Mouse (Mus musculus) heart, embryonic 14.5 days (tissue): Measurements from ENCODE around the gene Slc27a1. TPM values are rescaled to one million over a fixed set of nuclear protein-coding genes. Genes with fewer than 3 reads are reported as not detected.
"Not testable (repeated sequence)": the region's sequence is repeated elsewhere in the genome, so short reads cannot be mapped to it uniquely, and the experiment has no call there.

Source experiments
- ATAC-seq: fragments of 200-750 bp; cut with Nextera tagmentation; 2 replicates; pipeline ENCODE4 v1.8.0; 2017; ENCODE audit warnings: low read depth, moderate TSS enrichment; ENCODE audit not compliant: insufficient number of reproducible peaks, insufficient read depth, low FRiP score
- H3K27ac ChIP-seq, 2 experiments: fragments of 200-500 bp in 1 of 2; fragments of 300-500 bp in 1 of 2; sonication (generic) in 1 of 2; replicated peaks in 1 of 2; 2 replicates each; pipeline ENCODE4 v1.5.1; 2012 to 2014; ENCODE audit warnings: low read depth in 2 of 2, low read length in 2 of 2, control low read depth in 1 of 2, mild to moderate bottlenecking in 1 of 2, mixed read lengths in 1 of 2; ENCODE audit not compliant: control insufficient read depth in 1 of 2, insufficient read depth in 1 of 2
- H3K27me3 ChIP-seq: fragments of 300-500 bp; sonication (generic); 2 replicates; pipeline ENCODE4 v1.6.1; 2014; ENCODE audit warnings: mild to moderate bottlenecking, low read length, control low read depth; ENCODE audit not compliant: control insufficient read depth, insufficient read depth
- H3K36me3 ChIP-seq: fragments of 300-500 bp; sonication (generic); 2 replicates; pipeline ENCODE4 v1.6.1; 2014; ENCODE audit warnings: mild to moderate bottlenecking, control low read depth, low read length, mixed read lengths; ENCODE audit not compliant: control insufficient read depth, insufficient read depth
- H3K4me1 ChIP-seq, 2 experiments: fragments of 200-500 bp in 1 of 2; fragments of 300-500 bp in 1 of 2; sonication (generic) in 1 of 2; 2 replicates each; pipeline ENCODE4 v1.6.1; 2012 to 2014; ENCODE audit warnings: low read length in 2 of 2, control low read depth in 1 of 2, mixed read lengths in 1 of 2; ENCODE audit not compliant: control insufficient read depth in 2 of 2, insufficient read depth in 2 of 2
- H3K4me2 ChIP-seq: fragments of 300-500 bp; sonication (generic); 2 replicates; pipeline ENCODE4 v1.6.1; 2014; ENCODE audit warnings: mild to moderate bottlenecking, low read length
- H3K4me3 ChIP-seq, 2 experiments: fragments of 200-500 bp in 1 of 2; fragments of 300-500 bp in 1 of 2; sonication (generic) in 1 of 2; 2 replicates each; pipeline ENCODE4 v1.5.1; 2012 to 2014; ENCODE audit warnings: low read length in 2 of 2, mild to moderate bottlenecking in 2 of 2, control low read depth in 1 of 2, low read depth in 1 of 2, moderate library complexity in 1 of 2; ENCODE audit not compliant: control insufficient read depth in 1 of 2, insufficient read depth in 1 of 2
- H3K9ac ChIP-seq: fragments of 300-500 bp; sonication (generic); 2 replicates; pipeline ENCODE4 v1.6.1; 2014; ENCODE audit warnings: mild to moderate bottlenecking, low read length
- H3K9me3 ChIP-seq: fragments of 300-500 bp; sonication (generic); 2 replicates; pipeline ENCODE4 v1.6.1; 2016; ENCODE audit warnings: low read length, control low read depth; ENCODE audit not compliant: control insufficient read depth
- WGBS: fragments of 180-500 bp; shearing (Covaris S2); extraction: QIAGEN DNeasy Blood & Tissue Kit; methylation state at CpG from one replicate; pipeline ENCODE4 v1.1.7; 2014; 5-methylcytosine and 5-hydroxymethylcytosine counted together
- polyA plus RNA-seq: library from polyadenylated mRNA; unstranded; fragments of >200 nt; fragmentation: Nextera tagmentation; extraction: Ambion mirVana; gene quantifications from 2 replicates; pipeline ENCODE4 v1.2.1, GENCODE M21; 2014

Gene Slc27a1
- polyA plus RNA-seq, 1 experiment from 2014 or later, result 14.6 TPM

DNA sequence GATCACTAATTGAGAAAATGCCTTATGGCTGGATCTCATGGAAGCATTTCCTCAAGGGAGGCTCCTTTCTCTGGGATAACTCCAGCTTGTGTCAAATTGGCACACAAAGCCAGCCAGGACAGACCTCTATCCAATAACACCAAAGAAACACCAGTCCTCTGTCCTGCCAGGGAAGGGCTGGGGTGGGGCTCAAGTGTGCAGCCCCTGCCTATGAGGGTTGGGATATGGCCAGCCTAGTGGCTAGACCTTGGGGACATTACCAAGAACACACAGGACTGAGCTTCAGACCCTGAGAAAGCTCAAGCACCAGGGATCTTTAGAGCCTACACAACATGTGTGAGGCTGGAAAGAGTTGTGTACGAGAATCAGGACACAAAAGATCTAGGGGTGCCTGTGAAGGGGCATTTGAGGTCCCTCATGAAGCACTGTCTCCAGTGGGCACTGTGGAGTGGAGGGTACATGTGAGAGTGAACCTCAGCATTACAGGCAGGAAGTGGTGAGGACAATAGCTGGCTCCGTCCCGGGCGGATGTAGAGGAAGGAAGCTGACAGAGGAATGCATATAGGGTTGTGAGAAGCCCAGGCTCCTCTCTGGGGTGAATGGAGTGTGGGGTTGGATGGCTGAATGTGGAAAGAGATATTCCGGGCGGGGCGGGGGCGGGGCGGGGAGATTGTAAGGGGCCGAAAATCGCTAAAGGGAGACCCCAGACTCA, 40.2 kb upstream of the Slc27a1 start:
- Histone ChIP-seq H3K4me2 (no peak overlapping the region), H3K27ac (peak overlapping the region; percentile 88 to 95), H3K9ac (no peak overlapping the region), H3K36me3 (no peaks in the 10 kb centered on the region), H3K27me3 (no peaks in the 10 kb centered on the region), H3K9me3 (no peaks in the 10 kb centered on the region), H3K4me1 (peaks cover 28 to 29% of the 10 kb centered on the region in 2 experiments), H3K4me3 (no peak overlapping the region)
- 61% methylated on average over 11 of the region's 11 CpGs for WGBS
- ATAC-seq, result peak; percentile 70

DNA sequence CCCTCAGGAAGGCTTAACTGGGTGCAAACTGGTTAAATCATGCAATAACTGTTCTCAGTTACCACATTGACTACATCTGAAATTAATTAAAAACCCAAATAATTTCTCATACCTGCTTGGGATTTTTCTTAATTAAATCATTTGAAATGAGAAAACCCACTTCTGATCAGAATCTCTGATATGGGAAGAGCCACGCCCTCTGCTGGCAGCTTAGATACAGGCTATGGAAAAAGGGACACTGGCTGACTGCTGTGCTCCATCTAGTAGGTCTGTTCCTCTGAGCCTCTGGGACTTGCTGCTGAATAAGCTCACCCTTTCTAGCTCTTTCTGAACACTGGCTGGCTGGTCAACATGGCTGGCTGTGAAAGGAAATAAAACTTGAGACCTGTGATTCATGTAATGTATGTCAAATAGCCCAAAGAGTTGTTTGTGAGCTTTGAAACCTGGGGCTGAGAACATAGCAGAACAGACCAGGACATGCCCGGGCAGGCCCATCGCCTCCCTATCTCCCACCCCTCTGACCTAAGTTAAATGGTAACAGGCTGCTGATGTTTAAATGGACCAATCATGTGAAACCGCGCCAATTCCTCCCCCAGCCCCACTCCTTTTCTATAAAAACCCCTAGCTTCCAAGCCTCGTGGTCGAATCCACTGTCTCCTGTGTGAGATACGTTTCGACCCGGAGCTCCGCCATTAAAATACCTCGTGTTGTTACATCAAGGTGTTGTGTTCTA, 37.8 kb upstream of the Slc27a1 start:
- WGBS, result 57% methylated on average over 5 of the region's 12 CpGs
- H3K36me3 ChIP-seq, ATAC-seq, H3K4me3 ChIP-seq, H3K4me2 ChIP-seq, H3K27me3 ChIP-seq, H3K9me3 ChIP-seq, H3K9ac ChIP-seq: not testable (repeated sequence)
- Histone ChIP-seq H3K4me1 (peaks cover 19 to 23% of the 10 kb centered on the region in 2 experiments), H3K27ac (peak overlapping the region in 1 of 2 experiments; percentile 28; a peak in 1 of 4 replicates)

DNA sequence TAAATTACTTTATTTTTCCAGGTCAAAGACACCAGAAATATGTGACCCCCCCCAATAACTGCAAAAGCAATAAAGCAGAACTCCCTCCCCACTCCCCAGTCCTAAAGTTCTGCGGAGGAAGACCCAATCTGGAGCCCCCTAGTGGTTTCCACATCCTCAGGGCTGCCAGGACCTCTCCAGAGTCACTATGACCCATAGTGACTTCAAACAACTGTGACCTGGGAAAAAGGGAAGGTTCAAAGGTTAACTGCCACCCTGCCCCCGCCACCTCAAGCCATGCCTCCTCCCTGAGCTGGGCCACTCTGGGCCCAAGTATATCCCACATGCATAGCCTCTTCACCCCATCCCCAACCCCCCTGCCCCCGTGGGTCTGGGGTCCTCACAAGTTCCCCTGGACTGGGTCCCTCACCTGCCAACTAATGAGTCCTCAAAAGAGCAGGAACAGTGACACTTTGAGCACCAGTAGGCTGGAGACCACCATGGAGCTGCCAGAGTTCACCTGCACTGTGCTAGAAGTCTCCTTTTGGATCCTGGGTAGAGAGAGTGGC, 34.3 kb upstream of the Slc27a1 start:
- Histone ChIP-seq H3K4me1 (peaks cover 0 to 5% of the 10 kb centered on the region in 2 experiments; a peak in 3 of 4 replicates), H3K27me3 (no peaks in the 10 kb centered on the region), H3K9ac (no peak overlapping the region), H3K4me3 (no peak overlapping the region), H3K27ac (no peak overlapping the region), H3K36me3 (no peaks in the 10 kb centered on the region), H3K9me3 (no peaks in the 10 kb centered on the region), H3K4me2 (no peak overlapping the region)
- WGBS, result 42% methylated on average over 3 of the region's 3 CpGs
- no peak for ATAC-seq

DNA sequence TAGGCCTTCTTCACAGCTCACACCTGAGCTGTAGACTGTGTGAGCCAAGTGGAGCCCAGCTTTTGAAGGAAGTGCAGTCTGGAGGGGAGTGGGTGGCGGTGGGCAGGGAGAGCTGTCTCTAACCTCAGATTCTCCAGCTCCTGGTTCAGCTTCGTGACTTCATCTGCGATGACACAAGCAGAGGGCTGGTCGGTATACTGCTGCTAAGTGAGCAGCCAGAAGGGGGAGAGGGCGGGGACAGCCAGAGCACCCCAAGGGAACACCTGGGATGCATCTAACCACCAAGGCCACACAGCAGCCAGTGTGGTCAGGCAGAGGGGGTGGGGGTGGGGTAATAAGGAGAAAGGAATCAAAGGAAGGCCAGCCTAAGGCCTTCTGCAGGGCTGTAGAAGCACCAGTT, 33.0 kb upstream of the Slc27a1 start:
- no peak for ATAC-seq
- Histone ChIP-seq H3K36me3 (no peaks in the 10 kb centered on the region), H3K27ac (no peak overlapping the region), H3K9me3 (no peaks in the 10 kb centered on the region), H3K9ac (no peak overlapping the region; the same call in 1 of the 2 replicates), H3K4me3 (no peak overlapping the region), H3K27me3 (no peaks in the 10 kb centered on the region), H3K4me1 (peaks cover 0 to 5% of the 10 kb centered on the region in 2 experiments; a peak in 3 of 4 replicates), H3K4me2 (peak overlapping the region; percentile 80; the same call in 1 of the 2 replicates)
- WGBS, result 65% methylated on average over 5 of the region's 5 CpGs

DNA sequence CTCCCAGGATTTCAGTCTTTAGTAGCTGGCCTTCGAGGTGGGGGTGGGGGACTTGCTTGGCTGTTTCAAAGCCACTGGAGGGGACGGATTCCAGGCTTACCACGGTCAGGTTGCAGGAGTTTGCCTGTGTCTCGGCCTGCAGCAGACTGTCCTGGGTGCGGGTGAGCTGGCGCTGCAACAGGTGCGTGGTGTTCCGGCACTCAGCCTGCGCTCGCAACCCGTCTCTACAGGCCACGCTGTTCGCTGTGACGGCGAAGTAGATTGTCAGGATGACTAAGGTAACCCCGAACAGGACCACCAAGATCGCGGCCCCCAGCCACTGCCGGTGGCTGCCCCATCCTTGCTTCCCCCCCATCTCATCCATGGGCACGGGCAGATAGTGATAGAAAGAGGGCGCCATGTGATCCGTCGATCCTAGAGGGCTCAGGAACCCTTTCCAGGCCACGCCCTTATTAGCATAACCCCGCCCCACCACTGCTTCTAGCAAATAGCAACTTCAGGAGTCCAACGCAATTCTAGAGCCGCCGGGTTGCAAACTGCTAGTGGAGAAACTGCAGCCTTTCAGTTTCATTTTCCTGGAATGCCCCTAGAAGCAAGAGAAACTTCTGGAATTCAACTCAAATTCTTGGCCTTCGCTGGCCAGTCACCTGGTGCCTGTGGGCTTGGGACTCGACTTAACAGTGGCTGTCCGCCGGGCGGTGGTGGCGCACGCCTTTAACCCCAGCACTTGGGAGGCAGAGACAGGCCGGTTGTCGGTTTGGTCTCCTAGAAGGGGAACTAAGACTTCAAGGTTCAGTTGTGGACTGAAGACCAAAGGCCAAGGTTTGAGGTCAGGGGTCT, 31.4 kb upstream of the Slc27a1 start, which contains the start of gene Bst2:
Gene Bst2, minus strand, starts transcription at position 429 of the 840 bp plus-strand sequence.
- H3K9me3 ChIP-seq, result no peaks in the 10 kb centered on the region
- peaks cover 0 to 5% of the 10 kb centered on the region in 2 experiments; a peak in 3 of 4 replicates for H3K4me1 ChIP-seq
- H3K27ac ChIP-seq, result peak within 1 kb of the TSS; percentile 58 to 72
- peak within 1 kb of the TSS; percentile 80 for H3K4me2 ChIP-seq
- H3K9ac ChIP-seq, result peak within 1 kb of the TSS; percentile 69
- H3K36me3 ChIP-seq, result no peaks in the 10 kb centered on the region
- ATAC-seq, result peak; percentile 84
- H3K4me3 ChIP-seq, result peak within 1 kb of the TSS; percentile 50 to 57
- no peaks in the 10 kb centered on the region for H3K27me3 ChIP-seq
- WGBS, result 3% methylated on average over 37 of the region's 37 CpGs

DNA sequence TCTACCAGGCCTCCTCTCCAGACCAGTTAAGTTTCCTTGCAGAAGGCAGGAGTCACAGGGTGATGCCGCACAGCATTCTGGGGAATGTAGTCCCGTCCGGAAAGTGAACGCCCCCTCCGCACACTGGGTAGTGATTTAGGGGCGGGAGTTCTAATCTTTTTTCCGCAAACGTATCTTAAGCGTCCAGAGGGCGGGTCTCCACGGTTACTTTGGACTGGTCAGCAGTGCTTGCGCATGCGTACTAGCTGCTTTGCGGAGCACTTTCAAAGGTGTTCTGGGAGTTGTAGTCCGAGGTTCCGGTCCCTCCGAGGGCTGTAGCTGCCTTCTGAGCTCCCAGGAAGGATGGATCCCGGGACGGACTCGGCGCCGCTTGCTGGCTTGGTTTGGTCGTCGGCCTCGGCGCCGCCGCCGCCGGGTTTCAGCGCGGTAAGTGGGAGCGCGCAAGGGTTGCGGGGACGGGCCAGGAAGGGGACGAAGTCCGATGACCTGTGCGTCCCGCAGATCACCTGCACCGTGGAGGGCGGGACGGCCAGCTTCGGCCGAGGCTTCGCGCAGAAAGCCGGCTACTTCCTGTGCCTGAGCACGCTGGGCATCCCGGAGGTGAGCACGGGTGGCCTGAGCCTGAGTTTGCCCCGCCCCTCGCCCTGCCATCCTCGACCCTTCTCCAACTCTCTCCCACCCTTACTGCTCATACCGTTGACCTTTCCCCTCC, 25.9 kb upstream of the Slc27a1 start, which contains the start of gene Mvb12a:
Gene Mvb12a, plus strand, starts transcription at position 291 of the 712 bp plus-strand sequence.
- Histone ChIP-seq H3K36me3 (peaks cover 23% of the 10 kb centered on the region), H3K9me3 (no peaks in the 10 kb centered on the region), H3K27me3 (no peaks in the 10 kb centered on the region), H3K4me2 (peak within 1 kb of the TSS; percentile 85), H3K27ac (peak within 1 kb of the TSS; percentile 47 to 57; a peak in 3 of 4 replicates), H3K4me3 (peak within 1 kb of the TSS; percentile 69 to 89), H3K9ac (peak within 1 kb of the TSS; percentile 80), H3K4me1 (peaks cover 5 to 6% of the 10 kb centered on the region in 2 experiments; a peak in 2 of 4 replicates)
- WGBS, result under 1% methylated on average over 51 of the region's 55 CpGs
- ATAC-seq, result peak; percentile 90
